Comparison of ENCODE assay signal across 15 mouse cellular contexts in the genomic region with DNA sequence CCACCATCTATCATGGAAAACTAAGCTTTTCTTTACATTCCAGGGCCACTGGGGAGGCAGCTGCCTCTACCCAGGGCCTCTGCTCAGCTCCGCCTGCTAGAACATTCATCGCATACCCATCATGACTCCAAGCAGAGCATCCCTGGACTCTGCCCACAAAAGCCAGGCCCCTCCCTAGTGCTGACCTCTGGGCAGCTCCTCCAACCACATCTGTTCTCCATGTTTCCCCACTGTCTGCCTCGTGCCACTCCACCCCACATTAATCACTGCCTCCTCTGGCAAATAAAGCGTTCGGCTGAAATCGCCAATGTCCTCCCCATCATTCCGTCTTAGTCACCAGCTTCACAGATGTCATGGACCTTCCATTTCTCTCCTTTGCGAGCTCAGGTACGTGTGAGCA.
A peak's percentile ranks its signal among the peaks of the same experiment; 100 is the strongest.
DNase-seq lines count a peak whose midpoint lies in the region; ATAC-seq and TF ChIP-seq lines count a peak whose summit lies in the region.
"Had no signal": no experiment of that assay in that cellular context is flagged by ENCODE, and none has a peak within 500 bp of the region (broad histone marks: within the 10 kb centered on the region; RNA-seq: fewer than 3 reads in every experiment).

No protein-coding gene starts in this region.

- 90% methylated on average over 9 of the region's 9 CpGs for WGBS in forebrain, embryonic 10.5 days
- whole genome bisulfite sequencing in forebrain, embryonic 15.5 days = 89% methylated on average over 9 of the region's 9 CpGs
- WGBS in kidney, postnatal 0 days = 54% methylated on average over 9 of the region's 9 CpGs
- 91% methylated on average over 9 of the region's 9 CpGs for WGBS in forebrain, embryonic 12.5 days

- 0 out of 2 replicates have a peak overlapping the region, but pooled peaks have one; percentile 40 for H3K27ac ChIP-seq in forebrain, embryonic 10.5 days
- H3K27ac ChIP-seq in forebrain, embryonic 15.5 days (replicated peaks) = no peak overlapping the region
- H3K27ac ChIP-seq in kidney, postnatal 0 days = no peak overlapping the region
- no peak overlapping the region for H3K27ac ChIP-seq in forebrain, embryonic 12.5 days
- H3K27ac ChIP-seq: embryonic facial prominence, embryonic 12.5 days; hindbrain, embryonic 14.5 days had no signal

- TF ChIP-seq POLR2A in myocyte (IDR thresholded peaks at IDR 0.05; ENCODE audit: insufficient read length, low read depth) = no peak

- no peak for TF ChIP-seq CTCF in kidney, postnatal 0 days (IDR thresholded peaks at IDR 0.05; ENCODE audit: low read depth)

- no peak overlapping the region for H3K9ac ChIP-seq in forebrain, embryonic 15.5 days (replicated peaks)
- no peak overlapping the region for H3K9ac ChIP-seq in kidney, postnatal 0 days (ENCODE audit: low read depth, low read length)
- no peak overlapping the region for H3K9ac ChIP-seq in forebrain, embryonic 12.5 days
- H3K9ac ChIP-seq: embryonic facial prominence, embryonic 12.5 days; hindbrain, embryonic 14.5 days had no signal

- H3K27me3 ChIP-seq in forebrain, embryonic 10.5 days (ENCODE audit: poor library complexity, severe bottlenecking) = peaks cover 14% of the 10 kb centered on the region; the same call in 1 of the 2 replicates
- H3K27me3 ChIP-seq in forebrain, embryonic 15.5 days = no peaks in the 10 kb centered on the region
- no peaks in the 10 kb centered on the region for H3K27me3 ChIP-seq in kidney, postnatal 0 days (ENCODE audit: insufficient read depth, low read length)
- no peaks in the 10 kb centered on the region for H3K27me3 ChIP-seq in myocyte (ENCODE audit: control insufficient read depth, insufficient read depth, insufficient read length)
- no peaks in the 10 kb centered on the region for H3K27me3 ChIP-seq in forebrain, embryonic 12.5 days
- H3K27me3 ChIP-seq: embryonic facial prominence, embryonic 12.5 days had no signal

- no peak for DNase-seq in forebrain, embryonic 10.5 days (ENCODE audit: extremely low spot score, low spot score)
- peak; percentile 59 for DNase-seq in kidney, postnatal 0 days (ENCODE audit: low spot score)
- DNase-seq in kidney, adult 18-20 months = no peak
- DNase-seq in embryo, embryonic 10.5 days (ENCODE audit: low spot score) = peak; percentile 61
- no peak for DNase-seq in layer of hippocampus, adult 11-12 months (ENCODE audit: low spot score)
- DNase-seq: adrenal gland, postnatal 10 days; cerebellum, adult 8-10 months; kidney, postnatal 14 days; thymus, postnatal 14 days had no signal

- no peaks in the 10 kb centered on the region for H3K36me3 ChIP-seq in forebrain, embryonic 10.5 days (replicated peaks)
- H3K36me3 ChIP-seq in forebrain, embryonic 15.5 days = no peaks in the 10 kb centered on the region
- H3K36me3 ChIP-seq in kidney, postnatal 0 days (ENCODE audit: insufficient read depth, low read length) = no peaks in the 10 kb centered on the region
- H3K36me3 ChIP-seq in myocyte (ENCODE audit: control insufficient read depth, insufficient read depth) = no peaks in the 10 kb centered on the region
- no peaks in the 10 kb centered on the region for H3K36me3 ChIP-seq in forebrain, embryonic 12.5 days (replicated peaks)
- H3K36me3 ChIP-seq: embryonic facial prominence, embryonic 12.5 days had no signal

- ATAC-seq in forebrain, embryonic 15.5 days (replicated peaks) = no peak
- ATAC-seq in kidney, postnatal 0 days (replicated peaks; ENCODE audit: low FRiP score, low read depth) = 0 out of 2 replicates have a peak, but pooled peaks have one; percentile 29
- ATAC-seq in forebrain, embryonic 12.5 days (ENCODE audit: low FRiP score) = no peak
- ATAC-seq: forebrain, embryonic 14.5 days had no signal

- H3ac ChIP-seq in myocyte (ENCODE audit: control insufficient read depth, insufficient read length) = no peak overlapping the region

- H3K4me3 ChIP-seq in forebrain, embryonic 10.5 days = no peak overlapping the region
- H3K4me3 ChIP-seq in forebrain, embryonic 15.5 days = no peak overlapping the region
- H3K4me3 ChIP-seq in kidney, postnatal 0 days (replicated peaks; ENCODE audit: low read depth, low read length) = no peak overlapping the region
- no peak overlapping the region for H3K4me3 ChIP-seq in myocyte
- H3K4me3 ChIP-seq in forebrain, embryonic 12.5 days (replicated peaks) = no peak overlapping the region
- H3K4me3 ChIP-seq: embryonic facial prominence, embryonic 12.5 days had no signal

- no peaks in the 10 kb centered on the region for H3K79me2 ChIP-seq in myocyte (ENCODE audit: control insufficient read depth, insufficient read depth)

- H3K4me2 ChIP-seq in forebrain, embryonic 15.5 days (replicated peaks) = no peak overlapping the region
- H3K4me2 ChIP-seq in kidney, postnatal 0 days (ENCODE audit: low read length) = no peak overlapping the region
- H3K4me2 ChIP-seq in myocyte (ENCODE audit: low read depth) = peak overlapping the region; percentile 15
- H3K4me2 ChIP-seq in forebrain, embryonic 12.5 days = no peak overlapping the region
- H3K4me2 ChIP-seq: embryonic facial prominence, embryonic 12.5 days; hindbrain, embryonic 14.5 days had no signal

- peaks cover 26% of the 10 kb centered on the region for H3K4me1 ChIP-seq in forebrain, embryonic 10.5 days
- H3K4me1 ChIP-seq in forebrain, embryonic 15.5 days = peaks cover 6% of the 10 kb centered on the region; the same call in 1 of the 2 replicates
- no peaks in the 10 kb centered on the region for H3K4me1 ChIP-seq in kidney, postnatal 0 days (replicated peaks; ENCODE audit: insufficient read depth, low read length)
- peaks cover 13% of the 10 kb centered on the region for H3K4me1 ChIP-seq in forebrain, embryonic 12.5 days

- H3K9me3 ChIP-seq in forebrain, embryonic 10.5 days = no peaks in the 10 kb centered on the region
- no peaks in the 10 kb centered on the region for H3K9me3 ChIP-seq in forebrain, embryonic 15.5 days
- H3K9me3 ChIP-seq in kidney, postnatal 0 days (replicated peaks; ENCODE audit: low read length) = no peaks in the 10 kb centered on the region
- no peaks in the 10 kb centered on the region for H3K9me3 ChIP-seq in forebrain, embryonic 12.5 days
- H3K9me3 ChIP-seq: embryonic facial prominence, embryonic 12.5 days had no signal

TF ChIP-seq in myocyte, 11 proteins besides CTCF, POLR2A, EP300 and RAD21:
- peak in 2 of 3 experiments; percentile 1 to 74 for TF ChIP-seq MYOD1 (IDR thresholded peaks at IDR 0.05; ENCODE audit: control insufficient read depth in 1 of 3, insufficient read length in 2 of 3, low read depth in 2 of 3)
- no peak for TF ChIP-seq POLR2AphosphoS2 (IDR thresholded peaks at IDR 0.05; ENCODE audit: insufficient read length, low read depth)
- peak; percentile 8 for TF ChIP-seq TCF3 (IDR thresholded peaks at IDR 0.05; ENCODE audit: insufficient read length, low read depth)
- peak; percentile 70 for TF ChIP-seq MAX (IDR thresholded peaks at IDR 0.05; ENCODE audit: low read depth)
- no peak for TF ChIP-seq SRF (IDR thresholded peaks at IDR 0.05; ENCODE audit: control insufficient read depth, insufficient read length, low read depth)
- no peak for TF ChIP-seq E2F4 (IDR thresholded peaks at IDR 0.05; ENCODE audit: insufficient read depth)
- TF ChIP-seq USF1 (IDR thresholded peaks at IDR 0.05; ENCODE audit: low read depth) = no peak
- TF ChIP-seq REST (IDR thresholded peaks at IDR 0.05; ENCODE audit: insufficient read depth, insufficient read length) = no peak
- peak; percentile 46 for TF ChIP-seq TCF12 (IDR thresholded peaks at IDR 0.05; ENCODE audit: insufficient read depth, poor library complexity, severe bottlenecking)
- TF ChIP-seq MYOG (IDR thresholded peaks at IDR 0.05; ENCODE audit: control insufficient read depth in 1 of 3, insufficient read depth in 1 of 3, insufficient read length in 2 of 3, low read depth in 2 of 3) = peak in 1 of 3 experiments; percentile 85
- TF ChIP-seq CEBPB (IDR thresholded peaks at IDR 0.05; ENCODE audit: insufficient read depth, poor library complexity, severe bottlenecking) = no peak

Comparison
In these comparisons a context has a peak if more than half of its experiments do, and no peak if none do; other contexts are left out.
1. DNase-seq: peak in kidney, postnatal 0 days (single experiment) and embryo, embryonic 10.5 days (single experiment); none in forebrain, embryonic 10.5 days (single experiment), kidney, adult 18-20 months (single experiment) and layer of hippocampus, adult 11-12 months (single experiment).